Mouse (Mus musculus) CD8-positive naive resting alpha-beta T cell, adult 57 days (primary cell): ENCODE data around the gene Stfa2. TPM values are rescaled to one million over a fixed set of nuclear protein-coding genes. Genes with fewer than 3 reads are reported as not detected.

Experiments used
- total RNA-seq: library from RNA; stranded (reverse); gene quantifications from one replicate; pipeline ENCODE4 v1.2.4, GENCODE M21; 2023

The Stfa2 gene
- total RNA-seq = not detected

DNA sequence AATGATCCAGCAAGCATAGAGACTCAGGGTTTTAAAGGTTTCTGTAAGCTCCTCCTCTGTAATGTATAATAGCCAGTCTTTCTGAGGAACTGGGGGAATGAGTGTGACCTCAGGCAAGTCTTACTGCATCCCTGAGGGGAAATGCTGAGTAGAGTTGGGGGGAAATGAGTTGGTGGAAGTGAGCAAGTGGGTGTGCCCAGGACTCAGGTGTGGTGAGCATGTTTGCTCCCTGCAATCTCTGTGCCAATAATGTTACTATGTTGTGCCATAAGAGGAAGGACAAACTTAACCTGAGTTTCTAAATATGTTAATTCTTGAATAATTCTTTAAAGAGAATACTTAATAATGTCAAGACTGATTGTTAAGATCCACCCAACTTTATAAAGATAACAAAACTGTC, at the start of gene Stfa2:
Stfa2 (minus strand) TSS at position 101 of the 400 bp plus-strand sequence.

DNA sequence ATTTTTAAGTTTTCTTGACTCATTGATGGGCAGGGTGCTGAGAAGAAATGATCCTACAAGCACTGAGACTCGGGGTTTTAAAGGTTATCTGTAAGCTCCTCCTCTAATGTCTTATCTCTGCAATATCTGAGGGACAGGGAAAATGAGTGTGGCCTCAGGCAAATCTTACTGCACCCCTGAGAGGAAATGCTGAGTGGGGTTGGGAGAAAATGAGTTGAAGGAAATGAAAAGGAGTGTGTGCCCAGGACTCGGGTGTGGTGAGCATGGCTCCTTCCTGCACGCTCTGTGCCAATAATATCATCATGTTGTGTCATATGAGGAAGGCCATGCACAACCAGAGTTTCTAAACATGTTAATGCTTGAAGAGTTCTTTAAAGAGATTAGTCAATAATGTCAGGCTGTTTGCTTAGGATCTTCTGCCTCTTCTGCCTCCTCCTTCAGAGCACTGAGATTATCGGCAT, 47.1 kb upstream of the Stfa2 start, which contains the start of gene Stfa3:
Stfa3 (minus strand) TSS at position 51 of the 461 bp plus-strand sequence.

DNA sequence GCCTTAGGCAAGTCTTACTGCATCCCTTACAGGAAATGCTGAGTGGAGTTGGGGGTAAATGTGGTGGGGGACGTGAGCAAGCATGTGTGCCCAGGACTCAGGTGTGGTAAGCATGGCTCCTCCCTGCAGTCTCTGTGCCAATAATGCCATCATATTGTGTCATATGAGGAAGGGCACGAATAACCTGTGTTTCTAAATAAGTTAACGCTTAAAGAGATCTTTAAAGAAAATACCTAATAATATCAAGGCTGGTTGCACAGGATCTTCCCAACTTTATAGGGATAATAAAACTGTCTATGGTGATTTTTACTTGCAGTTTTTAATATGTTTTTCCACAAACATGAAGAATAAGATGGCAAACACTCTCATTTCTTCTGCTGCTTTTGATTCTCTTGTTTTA, 40.6 kb downstream of the Stfa2 start, which contains the start of gene BC100530:
BC100530 (minus strand) TSS at position 101 of the 400 bp plus-strand sequence.

Other genes starting within 250 kb of the Stfa2 start
- not detected for gene Gm5483, start 224.2 kb downstream of the Stfa2 start, total RNA-seq
- not detected for gene Gm5416, start 198.1 kb downstream of the Stfa2 start, total RNA-seq
- gene 2010005H15Rik, start 187.0 kb downstream of the Stfa2 start, total RNA-seq = not detected
- gene Stfa1, start 131.5 kb downstream of the Stfa2 start, total RNA-seq = not detected
- not detected for gene BC117090, start 74.1 kb downstream of the Stfa2 start, total RNA-seq
- gene BC100530, start 40.7 kb downstream of the Stfa2 start, total RNA-seq = not detected
- not detected for gene Stfa3, start 46.9 kb upstream of the Stfa2 start, total RNA-seq
- not detected for gene Casr, start 153.7 kb upstream of the Stfa2 start, total RNA-seq